In genomic region chr1:52844782-52845665, GRCm38 (mm10) we compare ENCODE assay signal across 7 mouse cellular contexts. TPM values are rescaled to one million over a fixed set of nuclear protein-coding genes. Genes with fewer than 3 reads are reported as not detected.
DNase-seq lines count a peak whose midpoint lies in the region; ATAC-seq and TF ChIP-seq lines count a peak whose summit lies in the region.

Hibch (plus strand) TSS chr1:52844929.

- peak within 1 kb of the TSS; percentile 66 for H3K4me3 ChIP-seq in embryonic facial prominence, embryonic 10.5 days
- H3K4me3 ChIP-seq in intestine, postnatal 0 days (ENCODE audit: low read depth, low read length), result peak within 1 kb of the TSS; percentile 51
- H3K4me3 ChIP-seq in midbrain, embryonic 12.5 days, result peak within 1 kb of the TSS; percentile 63
- peak within 1 kb of the TSS; percentile 95 for H3K4me3 ChIP-seq in small intestine, adult 2 months (ENCODE audit: low read depth, low read length)

- DNase-seq in adrenal gland, postnatal 10 days, result peak; percentile 99
- peak; percentile 99 for DNase-seq in embryonic facial prominence, embryonic 10.5 days (ENCODE audit: low spot score)
- DNase-seq in gonadal fat pad, adult 2 months (ENCODE audit: low read depth), result peak; percentile 71
- peak; percentile 99 for DNase-seq in left cerebral cortex, postnatal 4 days

- peak within 1 kb of the TSS; percentile 80 for H3K4me2 ChIP-seq in intestine, postnatal 0 days (replicated peaks; ENCODE audit: low read depth)
- H3K4me2 ChIP-seq in midbrain, embryonic 12.5 days (replicated peaks), result peak within 1 kb of the TSS; percentile 66

- no peaks in the 10 kb centered on the region for H3K27me3 ChIP-seq in embryonic facial prominence, embryonic 10.5 days (replicated peaks; ENCODE audit: low read depth, poor library complexity, severe bottlenecking)
- H3K27me3 ChIP-seq in intestine, postnatal 0 days (replicated peaks; ENCODE audit: control insufficient read depth, insufficient read depth, low read length), result no peaks in the 10 kb centered on the region
- no peaks in the 10 kb centered on the region for H3K27me3 ChIP-seq in midbrain, embryonic 12.5 days
- H3K27me3 ChIP-seq in small intestine, adult 2 months (ENCODE audit: control insufficient read depth, insufficient read depth, low read length), result no peaks in the 10 kb centered on the region

- WGBS in embryonic facial prominence, embryonic 10.5 days, result 4% methylated on average over 45 of the region's 45 CpGs
- 2% methylated on average over 45 of the region's 45 CpGs for WGBS in intestine, postnatal 0 days
- WGBS in midbrain, embryonic 12.5 days, result 5% methylated on average over 45 of the region's 45 CpGs
- WGBS in small intestine, adult 2 months, result under 1% methylated on average over 45 of the region's 45 CpGs

- H3K27ac ChIP-seq in embryonic facial prominence, embryonic 10.5 days (replicated peaks), result peak within 1 kb of the TSS; percentile 88
- peak within 1 kb of the TSS; percentile 63 for H3K27ac ChIP-seq in intestine, postnatal 0 days (ENCODE audit: low read depth, low read length)
- H3K27ac ChIP-seq in midbrain, embryonic 12.5 days (replicated peaks), result peak within 1 kb of the TSS; percentile 70
- H3K27ac ChIP-seq in small intestine, adult 2 months (ENCODE audit: insufficient read depth, low read depth, low read length), result peak within 1 kb of the TSS; percentile 64

- no peaks in the 10 kb centered on the region for H3K9me3 ChIP-seq in embryonic facial prominence, embryonic 10.5 days
- H3K9me3 ChIP-seq in intestine, postnatal 0 days (ENCODE audit: control insufficient read depth), result no peaks in the 10 kb centered on the region
- no peaks in the 10 kb centered on the region for H3K9me3 ChIP-seq in midbrain, embryonic 12.5 days

- peak; percentile 100 for ATAC-seq in intestine, postnatal 0 days
- ATAC-seq in midbrain, embryonic 12.5 days (ENCODE audit: low FRiP score, low read depth), result peak; percentile 100

- intact Hi-C loops in left cerebral cortex, postnatal 4 days (cut with DNase I), result no loop called here

- peak; percentile 15; the same call in 1 of the 2 replicates for TF ChIP-seq CTCF in intestine, postnatal 0 days (IDR thresholded peaks at IDR 0.05; ENCODE audit: low read depth)
- no peak for TF ChIP-seq CTCF in small intestine, adult 2 months (IDR thresholded peaks at IDR 0.05; ENCODE audit: extremely low read depth, insufficient read length, insufficient replicate concordance, low read depth, low read length)

- peak; percentile 87 for TF ChIP-seq POLR2A in small intestine, adult 2 months (IDR thresholded peaks at IDR 0.05; ENCODE audit: low read depth, low read length)

- peaks cover 13% of the 10 kb centered on the region for H3K4me1 ChIP-seq in embryonic facial prominence, embryonic 10.5 days
- peaks cover 4% of the 10 kb centered on the region; the same call in 1 of the 2 replicates for H3K4me1 ChIP-seq in intestine, postnatal 0 days (replicated peaks; ENCODE audit: control insufficient read depth, insufficient read depth, low read length)
- H3K4me1 ChIP-seq in midbrain, embryonic 12.5 days, result peaks cover 6% of the 10 kb centered on the region
- no peaks in the 10 kb centered on the region; the same call in 1 of the 2 replicates for H3K4me1 ChIP-seq in small intestine, adult 2 months (ENCODE audit: control insufficient read depth, insufficient read depth, insufficient read length, low read length)

- peak within 1 kb of the TSS; percentile 75 for H3K9ac ChIP-seq in intestine, postnatal 0 days (ENCODE audit: low read depth, low read length)
- H3K9ac ChIP-seq in midbrain, embryonic 12.5 days (replicated peaks), result peak within 1 kb of the TSS; percentile 71

- no peaks in the 10 kb centered on the region for H3K36me3 ChIP-seq in embryonic facial prominence, embryonic 10.5 days (replicated peaks)
- H3K36me3 ChIP-seq in intestine, postnatal 0 days (ENCODE audit: control insufficient read depth, insufficient read depth), result no peaks in the 10 kb centered on the region
- H3K36me3 ChIP-seq in midbrain, embryonic 12.5 days, result no peaks in the 10 kb centered on the region
- no peaks in the 10 kb centered on the region for H3K36me3 ChIP-seq in small intestine, adult 2 months (ENCODE audit: control insufficient read depth, insufficient read depth, low read length)

RNA-seq across cellular contexts. Expression of gene Hibch, which starts in this region (rescaled TPM):
- total RNA-seq in adrenal gland, postnatal 10 days (2021), result 100 to 1,000 TPM; 108 to 109 TPM
- 22.5 and 22.7 TPM in 2 replicates for polyA plus RNA-seq in embryonic facial prominence, embryonic 10.5 days (2016; fragmentation: Nextera tagmentation; extraction: Ambion mirVana)
- 54.0 and 62.4 TPM in 2 replicates for polyA plus RNA-seq in gonadal fat pad, adult 2 months (2012; rRNA removed)
- 12.6 and 13.6 TPM in 2 replicates for polyA plus RNA-seq in intestine, postnatal 0 days (2015; fragmentation: Nextera tagmentation; extraction: Ambion mirVana)
- total RNA-seq in left cerebral cortex, postnatal 4 days (2021), result 10 to 100 TPM; 12.9 to 14.3 TPM
- 30.8 and 33.7 TPM in 2 replicates for polyA plus RNA-seq in midbrain, embryonic 12.5 days (2016; fragmentation: Nextera tagmentation; extraction: Ambion mirVana)
- polyA plus RNA-seq in small intestine, adult 2 months (2012; rRNA removed), result 9.1 and 11.5 TPM in 2 replicates

Comparison
In these comparisons a context has a peak if more than half of its experiments do, and no peak if none do; other contexts are left out.
1. Peak in every context shown above with its lines: DNase-seq, ATAC-seq, H3K4me3 ChIP-seq and H3K27ac ChIP-seq.
2. RNA of gene Hibch (total RNA-seq): 108 to 109 TPM in adrenal gland, postnatal 10 days; 12.9 to 14.3 TPM in left cerebral cortex, postnatal 4 days; every median in the first group is over 4 times any median in the second.